Mouse (Mus musculus) CH12.LX (cell line): ENCODE data around the gene Rab11a. TPM values are rescaled to one million over a fixed set of nuclear protein-coding genes. Genes with fewer than 3 reads are reported as not detected.
A peak's percentile ranks its signal among the peaks of the same experiment; 100 is the strongest.

Source experiments
- DNase-seq: peaks from one replicate; pipeline ENCODE4 v3.0.0-alpha.2; 2013; ENCODE audit errors: extremely low read depth
- H3K27ac ChIP-seq: 2 replicates; pipeline ENCODE4 v1.5.1; 2012; ENCODE audit warnings: low read depth, mild to moderate bottlenecking, control low read depth, moderate library complexity; ENCODE audit not compliant: insufficient read depth
- H3K27me3 ChIP-seq: replicated peaks from 2 replicates; pipeline ENCODE3; 2012; ENCODE audit warnings: inconsistent platforms
- H3K36me3 ChIP-seq, 2 experiments: replicated peaks in 1 of 2; 2 replicates each; pipeline versions ENCODE3 to v1.6.1; 2012; ENCODE audit warnings: inconsistent platforms in 1 of 2, low read length in 1 of 2, mild to moderate bottlenecking in 1 of 2, mixed read lengths in 1 of 2, moderate library complexity in 1 of 2; ENCODE audit not compliant: control insufficient read depth in 1 of 2, insufficient read depth in 1 of 2
- H3K4me1 ChIP-seq, 2 experiments: 2 replicates each; pipeline ENCODE4 v1.6.1; 2012; ENCODE audit warnings: inconsistent platforms in 1 of 2, moderate library complexity in 1 of 2; ENCODE audit not compliant: insufficient read depth in 2 of 2, control insufficient read depth in 1 of 2
- H3K4me2 ChIP-seq: 2 replicates; pipeline ENCODE4 v1.6.1; 2012; ENCODE audit warnings: low read depth, mild to moderate bottlenecking, control low read depth; ENCODE audit not compliant: poor library complexity, insufficient read depth, severe bottlenecking
- H3K4me3 ChIP-seq, 3 experiments: fragments of 150-350 bp in 1 of 3; sonication (generic) in 1 of 3; replicated peaks in 1 of 3; 2 replicates each; pipeline versions ENCODE3 to v1.5.1; 2011 to 2012; ENCODE audit warnings: low read depth in 2 of 3, low read length in 2 of 3, mild to moderate bottlenecking in 2 of 3, moderate library complexity in 2 of 3, control low read depth in 1 of 3, improper control_type of control experiment in 1 of 3, inconsistent platforms in 1 of 3, mixed read lengths in 1 of 3; ENCODE audit not compliant: poor library complexity in 1 of 3
- H3K79me2 ChIP-seq: replicated peaks from 2 replicates; pipeline ENCODE4 v1.6.1; 2012; ENCODE audit warnings: mild to moderate bottlenecking, moderate library complexity; ENCODE audit not compliant: control insufficient read depth, poor library complexity, insufficient read depth, severe bottlenecking; ENCODE audit errors: extremely low read depth
- H3K9ac ChIP-seq: 2 replicates; pipeline ENCODE4 v1.6.1; 2012; ENCODE audit warnings: low read depth, mild to moderate bottlenecking, control low read depth, moderate library complexity; ENCODE audit not compliant: insufficient read depth
- H3K9me3 ChIP-seq: replicated peaks from 2 replicates; pipeline ENCODE3; 2012; ENCODE audit warnings: low read length, inconsistent platforms, mixed read lengths
- CTCF ChIP-seq, 2 experiments: IDR thresholded peaks in 1 of 2; conservative IDR thresholded peaks in 1 of 2; 2 replicates each; pipeline ENCODE4 v1.5.1; 2011 to 2012; ENCODE audit warnings: low read depth in 2 of 2, low read length in 2 of 2, improper control_type of control experiment in 1 of 2, inconsistent platforms in 1 of 2, mild to moderate bottlenecking in 1 of 2, moderate library complexity in 1 of 2
- EP300 ChIP-seq: IDR thresholded peaks from 2 replicates; pipeline ENCODE4 v1.6.1; 2011; ENCODE audit warnings: low read length, improper control_type of control experiment
- IRF4 ChIP-seq: IDR thresholded peaks from 2 replicates; pipeline ENCODE4 v1.6.1; 2014; ENCODE audit warnings: low read depth, mild to moderate bottlenecking, inconsistent platforms, low read length, improper control_type of control experiment
- MAX ChIP-seq: IDR thresholded peaks from 2 replicates; pipeline ENCODE4 v1.6.1; 2011; ENCODE audit warnings: low read length, improper control_type of control experiment
- MAZ ChIP-seq: IDR thresholded peaks from 2 replicates; pipeline ENCODE4 v1.6.1; 2012; ENCODE audit warnings: low read depth, mild to moderate bottlenecking, inconsistent platforms, low read length, improper control_type of control experiment, moderate library complexity
- MEF2A ChIP-seq: IDR thresholded peaks from 2 replicates; pipeline ENCODE4 v1.6.1; 2014; ENCODE audit warnings: low read depth, mild to moderate bottlenecking, inconsistent platforms, low read length, improper control_type of control experiment, borderline replicate concordance
- MXI1 ChIP-seq: IDR thresholded peaks from 2 replicates; pipeline ENCODE4 v1.6.1; 2011; ENCODE audit warnings: mild to moderate bottlenecking, low read depth, low read length, improper control_type of control experiment
- PAX5 ChIP-seq: IDR thresholded peaks from 2 replicates; pipeline ENCODE4 v1.6.1; 2012; ENCODE audit warnings: low read length, inconsistent platforms, mixed read lengths
- RAD21 ChIP-seq: IDR thresholded peaks from 2 replicates; pipeline ENCODE4 v1.6.1; 2011; ENCODE audit warnings: low read depth, mild to moderate bottlenecking, low read length, improper control_type of control experiment, moderate library complexity
- SMC3 ChIP-seq: IDR thresholded peaks from 2 replicates; pipeline ENCODE4 v1.6.1; 2011; ENCODE audit warnings: low read depth, low read length, improper control_type of control experiment
- TBP ChIP-seq: conservative IDR thresholded peaks from 2 replicates; pipeline ENCODE4 v1.6.1; 2011; ENCODE audit warnings: low read depth, low read length, improper control_type of control experiment
- TCF12 ChIP-seq: IDR thresholded peaks from 2 replicates; pipeline ENCODE4 v1.6.1; 2014; ENCODE audit warnings: low read depth, mild to moderate bottlenecking, inconsistent platforms, low read length, improper control_type of control experiment
- ZC3H11A ChIP-seq: IDR thresholded peaks from 2 replicates; pipeline ENCODE4 v1.6.1; 2012; ENCODE audit warnings: low read depth, mild to moderate bottlenecking, inconsistent platforms, low read length, improper control_type of control experiment
- ZKSCAN1 ChIP-seq: IDR thresholded peaks from 2 replicates; pipeline ENCODE4 v1.6.1; 2012; ENCODE audit warnings: low read depth, inconsistent platforms, low read length, improper control_type of control experiment, borderline replicate concordance
- dilution Hi-C: fragments of 300-500 bp; cut with MboI; formaldehyde crosslinking; loops from 2 replicates; pipeline ENCODE4 v1.14.3; 2020; ENCODE audit warnings: low sequenced_read_pairs; ENCODE audit not compliant: extremely low pct_unique_long_range_greater_than_20kb, extremely low pct_ligation_motif_present
- in situ Hi-C: fragments of 300-500 bp; cut with MboI; formaldehyde crosslinking; loops from 3 replicates; pipeline ENCODE4 v1.14.3; 2019; ENCODE audit warnings: low sequenced_read_pairs, low pct_ligation_motif_present, low pct_unique_long_range_greater_than_20kb, mixed read lengths
- polyA plus RNA-seq: library from polyadenylated mRNA; unstranded; fragments of >175 nt; gene quantifications from 2 replicates; pipeline ENCODE4 v1.2.1, GENCODE M21; 2012; ENCODE audit warnings: low read depth; ENCODE audit not compliant: insufficient read length
- total RNA-seq, 2 experiments: library from RNA; depleted of rRNA; stranded (reverse); fragments of 300-350 nt in 1 of 2; fragments of >200 nt in 1 of 2; gene quantifications; 2 replicates each; pipeline ENCODE4 v1.2.3; 2012 to 2014

Gene Rab11a
- total and polyA plus RNA-seq, 3 experiments = 109 to 189 (median 168) TPM

- TF ChIP-seq ZKSCAN1 = no peak
These were observed 42.3 kb downstream of the Rab11a start (continued) for GRCm38 (mm10) chr9:64695266-64695665.

DNA sequence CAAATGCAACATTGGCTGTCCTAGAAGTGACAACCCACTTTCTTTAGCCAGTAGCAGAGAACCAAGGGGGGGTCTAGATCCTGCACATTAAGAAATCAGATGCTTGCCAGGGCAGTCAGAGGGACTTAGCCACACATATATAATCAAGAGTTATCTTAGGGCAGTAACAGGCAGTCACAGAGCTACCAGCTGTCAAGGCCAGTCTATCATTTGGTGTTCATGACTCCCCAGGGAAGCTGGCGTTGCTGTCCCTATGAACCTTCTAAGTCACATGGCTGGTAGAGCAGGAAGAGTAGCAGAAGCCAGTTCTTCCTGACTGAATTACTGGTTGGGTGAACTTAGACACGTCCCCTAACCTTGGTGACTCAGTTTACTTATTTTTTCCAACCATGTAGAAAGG, 44.5 kb downstream of the Rab11a start:
- Histone ChIP-seq H3K79me2 (no peaks in the 10 kb centered on the region; the same call in 1 of the 2 replicates), H3K4me3 (no peak overlapping the region), H3K4me2 (no peak overlapping the region), H3K4me1 (peaks cover 19 to 60% of the 10 kb centered on the region in 2 experiments), H3K27me3 (no peaks in the 10 kb centered on the region), H3K27ac (no peak overlapping the region), H3K9ac (no peak overlapping the region), H3K9me3 (no peaks in the 10 kb centered on the region), H3K36me3 (peaks cover 24 to 60% of the 10 kb centered on the region in 2 experiments)
- dilution Hi-C loops = no loop called here
- DNase-seq = no peak
- in situ Hi-C loops = loop anchor here (5.0 kb wide), 2 partner anchors 296 to 346 kb away; no protein-coding TSS in a partner anchor
- TF ChIP-seq MXI1 = no peak
- no peak for TF ChIP-seq PAX5
- TF ChIP-seq TBP = no peak
- TF ChIP-seq EP300 = 0 out of 2 replicates have a peak, but pooled peaks have one; percentile 17
- no peak for TF ChIP-seq IRF4
- TF ChIP-seq, all 38 proteins: peak for 1

DNA sequence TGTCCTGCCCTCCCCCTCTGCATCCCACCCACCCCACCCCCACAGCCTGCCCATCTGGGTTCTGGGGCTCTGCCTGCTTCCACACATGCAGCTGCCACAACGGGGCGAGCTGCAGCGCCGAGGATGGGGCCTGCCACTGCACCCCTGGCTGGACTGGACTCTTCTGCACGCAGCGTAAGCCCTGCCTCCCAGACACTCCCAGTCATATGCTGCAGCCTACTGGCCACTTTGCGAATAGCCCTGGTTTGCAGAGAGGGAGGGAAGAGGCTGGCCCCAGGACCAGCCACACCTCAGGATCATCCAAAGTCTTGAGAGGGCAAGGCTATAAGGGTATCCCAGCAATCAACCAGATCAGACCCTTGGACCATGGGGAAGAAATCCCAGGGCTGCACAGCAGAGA, 46.4 kb downstream of the Rab11a start:
- H3K4me2 ChIP-seq = no peak overlapping the region
- H3K9ac ChIP-seq = no peak overlapping the region
- TF ChIP-seq SMC3 (peak; percentile 91), MEF2A (0 out of 2 replicates have a peak, but pooled peaks have one; percentile 21), ZC3H11A (peak; percentile 59; the same call in 1 of the 2 replicates), TCF12 (peak; percentile 13; the same call in 1 of the 2 replicates), CTCF (conservative IDR thresholded peaks at IDR 0.05 in 1 of 2, IDR thresholded peaks at IDR 0.05 in 1 of 2; ENCODE audit: low read depth in 2 of 2, low read length in 2 of 2) (peak; percentile 62 to 96), MAX (no peak), MAZ (no peak), RAD21 (peak; percentile 97)
- no peak overlapping the region for H3K4me3 ChIP-seq
- H3K9me3 ChIP-seq = no peaks in the 10 kb centered on the region
- H3K27me3 ChIP-seq = no peaks in the 10 kb centered on the region
- in situ Hi-C loops (loop anchor here (5.0 kb wide), 2 partner anchors 294 to 344 kb away; no protein-coding TSS in a partner anchor), dilution Hi-C loops (no loop called here)
- no peaks in the 10 kb centered on the region; the same call in 1 of the 2 replicates for H3K79me2 ChIP-seq
- H3K4me1 ChIP-seq = peaks cover 14 to 58% of the 10 kb centered on the region in 2 experiments
- peaks cover 15 to 40% of the 10 kb centered on the region in 2 experiments for H3K36me3 ChIP-seq
- peak; percentile 68 for DNase-seq
- H3K27ac ChIP-seq = no peak overlapping the region
